Mouse (Mus musculus) right cerebral cortex, adult 2 months (tissue): Measurements from ENCODE around the gene Fnbp1.

Experiments
- DNase-seq, 2 experiments: peaks; one replicate each; pipeline ENCODE4 v3.0.0; 2021 to 2022; ENCODE audit warnings: low spot score in 2 of 2

Fnbp1 gene

DNA sequence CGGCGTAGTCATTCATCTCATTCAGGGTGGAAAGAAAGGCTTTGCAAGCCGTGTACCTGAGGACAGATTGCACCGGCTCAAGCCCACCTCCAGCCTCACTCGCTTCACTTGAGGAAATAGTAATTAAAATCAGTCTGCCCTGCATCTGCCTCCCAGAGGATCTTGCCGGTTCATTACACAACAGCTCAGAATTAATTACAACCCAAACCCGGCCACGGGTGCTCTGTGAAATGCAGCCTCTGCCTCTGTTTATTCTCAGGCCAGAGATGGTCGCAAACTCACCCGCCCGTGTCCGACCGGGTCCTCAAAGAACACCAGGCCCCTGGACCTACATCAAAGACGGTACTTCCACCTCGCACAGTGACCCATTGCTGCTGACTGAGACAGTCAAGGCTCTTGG, 45.7 kb downstream of the Fnbp1 start:
- no peak for DNase-seq

DNA sequence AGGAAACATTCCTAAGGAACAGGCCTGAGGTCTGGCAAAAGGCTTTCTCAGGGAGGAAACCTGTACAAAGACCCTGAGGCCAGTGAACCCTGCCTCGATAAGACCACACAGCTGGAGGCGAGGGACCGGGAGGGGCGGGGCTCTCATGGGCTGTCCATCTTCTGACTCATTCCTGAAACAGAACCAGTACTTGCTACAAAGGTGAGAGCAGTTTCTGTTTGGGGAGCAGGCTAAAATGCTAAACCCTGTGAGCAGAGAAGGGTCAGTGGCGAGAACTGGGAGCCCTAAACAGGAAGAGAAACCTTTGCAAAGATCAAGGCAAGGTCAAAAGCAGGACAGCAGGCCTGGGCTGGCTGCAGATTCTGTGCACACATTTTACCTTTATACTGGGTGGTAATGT, 47.2 kb downstream of the Fnbp1 start:
- DNase-seq = no peak

DNA sequence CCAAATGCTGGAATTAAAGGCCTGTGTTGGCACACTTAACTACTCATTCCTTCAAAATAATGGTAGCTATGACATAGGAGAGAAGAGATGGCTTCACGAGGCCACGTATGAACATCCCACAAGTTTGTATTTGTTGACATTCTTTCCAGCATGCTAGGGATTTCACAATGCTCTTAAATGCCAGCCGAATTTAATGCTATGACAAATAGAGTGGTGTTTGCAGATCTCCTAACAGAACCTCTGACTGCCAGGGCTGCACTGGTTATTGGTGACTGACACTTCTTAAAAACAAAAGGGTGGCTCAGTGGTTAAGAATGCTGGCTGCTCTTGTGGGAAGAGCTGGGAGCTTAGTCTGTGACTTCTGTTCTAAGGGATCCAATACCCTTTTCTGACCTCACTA, 48.9 kb downstream of the Fnbp1 start:
- no peak for DNase-seq

DNA sequence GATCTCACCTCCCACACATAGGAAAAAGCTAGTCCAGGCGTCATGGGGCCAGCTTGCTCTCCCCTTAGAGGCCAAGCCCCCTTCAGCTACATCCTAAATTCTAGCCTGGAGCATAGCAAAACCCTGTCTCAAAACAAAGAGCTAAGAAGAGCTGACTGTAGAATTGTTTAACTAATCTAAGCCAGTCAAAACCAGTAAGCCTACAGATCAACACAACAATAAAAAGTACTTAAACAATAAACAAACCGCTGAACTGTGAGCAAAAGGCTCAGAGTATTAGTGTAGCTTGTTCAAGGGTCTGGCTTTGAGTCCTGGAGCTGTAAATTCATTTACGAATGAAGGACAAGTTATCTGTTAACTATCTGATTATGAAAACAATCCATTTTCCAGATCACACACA, 50.6 kb downstream of the Fnbp1 start:
- DNase-seq = no peak

DNA sequence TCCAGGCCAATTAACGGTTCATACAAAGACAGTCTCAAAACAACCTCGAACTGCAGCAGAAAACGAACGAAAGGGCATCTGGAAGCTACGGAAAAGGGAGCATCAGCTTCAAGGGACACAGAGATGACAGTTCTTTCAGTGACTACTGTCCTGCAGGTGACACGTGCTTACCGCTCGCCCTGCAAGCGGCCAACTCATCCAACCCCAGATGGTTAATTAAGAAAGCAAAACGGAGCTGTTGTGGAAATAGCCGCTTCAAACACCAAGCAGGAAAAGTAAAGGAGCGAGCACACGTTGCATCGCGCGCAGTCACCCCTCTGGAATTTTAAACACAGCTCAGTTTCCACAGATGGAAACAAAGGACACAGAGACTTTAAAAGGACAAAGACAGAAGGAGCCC, 52.2 kb downstream of the Fnbp1 start:
- no peak for DNase-seq

DNA sequence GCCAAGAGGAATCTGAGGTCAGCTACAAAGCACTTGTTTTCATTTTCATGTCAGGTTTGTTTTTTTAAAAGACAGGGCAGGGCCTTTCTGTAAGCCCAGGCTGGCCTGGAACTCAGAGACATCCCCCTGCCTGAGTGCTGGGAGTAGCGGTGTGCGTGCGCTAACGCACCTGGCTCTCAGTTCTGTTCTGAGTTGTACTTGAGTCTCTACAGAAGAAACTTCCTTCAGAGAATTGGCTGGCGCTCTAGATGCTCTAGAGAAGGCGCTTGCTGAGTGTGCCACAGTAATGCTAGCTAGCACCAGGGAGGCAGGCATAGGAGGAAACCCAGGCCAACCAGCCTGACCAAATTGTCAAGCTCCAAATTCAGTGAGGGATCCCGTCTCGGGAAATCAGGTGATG, 52.9 kb downstream of the Fnbp1 start:
- DNase-seq = no peak

DNA sequence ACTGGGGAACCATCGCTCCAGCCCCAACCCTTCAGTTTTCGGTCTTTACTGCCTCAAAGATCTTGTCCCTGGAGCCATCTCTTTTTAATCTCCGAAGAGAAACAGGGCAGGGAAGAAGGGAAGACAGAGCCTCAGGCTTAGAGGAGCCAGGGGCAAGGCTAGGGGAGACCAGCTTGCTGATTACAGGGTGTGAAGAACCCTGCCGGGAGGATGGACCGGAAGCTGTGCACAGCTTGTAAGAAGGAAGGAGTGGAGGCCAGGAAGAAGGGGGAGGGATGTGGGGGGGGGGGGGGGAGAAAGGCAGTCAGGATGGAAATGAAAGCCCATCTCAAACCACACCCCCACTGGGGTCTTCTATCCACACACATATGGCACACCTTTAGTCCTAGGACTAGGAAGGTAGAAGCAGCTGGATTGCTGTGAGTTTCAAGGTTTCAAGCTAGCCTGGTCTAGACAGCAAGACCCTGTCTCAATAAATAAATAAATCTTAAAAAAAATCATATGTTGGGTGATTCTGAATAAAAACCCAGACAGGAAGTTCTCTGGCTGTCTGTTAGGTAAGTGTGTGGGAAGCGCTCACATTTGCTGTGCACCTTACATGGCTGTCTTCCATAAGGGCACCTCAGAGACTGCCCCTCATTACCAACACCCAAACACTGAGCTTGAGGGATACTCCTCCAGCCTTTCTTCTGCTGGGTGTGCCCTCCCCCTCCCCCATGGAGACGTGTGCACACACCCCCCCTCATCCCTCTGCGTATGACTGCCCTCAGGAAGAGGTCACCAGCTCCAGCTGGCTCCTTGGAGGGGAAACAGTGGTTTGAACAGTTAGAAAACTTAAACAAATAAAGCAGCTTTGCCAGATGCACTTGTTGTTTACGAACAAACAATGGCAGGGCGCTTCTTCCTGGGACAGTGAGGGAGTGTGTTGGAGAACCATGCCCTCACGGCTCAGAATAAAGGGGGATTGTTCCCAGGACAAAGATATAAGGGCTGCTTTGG, 53.8 kb downstream of the Fnbp1 start:
- no peak for DNase-seq

DNA sequence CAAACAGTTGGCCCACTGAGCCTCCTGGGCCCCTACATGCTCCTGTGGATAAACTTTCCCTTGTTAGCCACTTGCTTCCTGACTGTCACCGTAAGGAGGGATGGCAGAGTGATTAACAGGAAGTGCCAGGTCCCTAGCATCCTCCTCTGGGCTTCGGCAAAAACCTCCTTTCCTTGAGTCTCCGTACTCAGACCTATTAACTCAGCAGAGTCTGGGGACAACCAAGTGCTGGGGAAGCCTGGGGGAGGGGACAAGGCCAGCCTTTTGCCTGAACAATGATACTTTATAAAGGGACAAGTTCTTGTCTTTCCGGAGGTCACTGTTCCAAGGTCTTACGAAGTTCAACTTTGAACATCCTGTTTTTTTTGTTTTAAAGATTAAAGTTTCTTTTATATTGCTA, 54.7 kb downstream of the Fnbp1 start:
- no peak for DNase-seq

DNA sequence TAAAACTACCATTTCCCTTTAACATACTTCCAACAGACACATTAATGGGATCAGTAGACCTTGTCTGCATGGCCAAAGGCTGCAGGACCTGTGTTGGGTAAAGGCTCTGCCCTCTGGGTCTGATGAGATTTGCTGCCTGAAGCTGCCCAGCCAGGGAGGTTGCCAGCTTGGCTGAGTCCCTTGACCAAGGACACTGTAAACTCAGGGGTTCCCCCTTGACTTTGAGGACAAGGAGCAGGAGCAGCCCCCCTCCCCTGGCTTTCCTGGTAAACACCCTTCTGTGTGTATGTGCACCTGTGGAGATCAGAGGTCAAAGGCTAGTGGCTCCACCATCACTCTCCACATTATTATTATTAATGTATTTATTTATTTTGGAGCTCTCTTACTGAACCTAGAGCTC, 55.3 kb downstream of the Fnbp1 start:
- no peak for DNase-seq

DNA sequence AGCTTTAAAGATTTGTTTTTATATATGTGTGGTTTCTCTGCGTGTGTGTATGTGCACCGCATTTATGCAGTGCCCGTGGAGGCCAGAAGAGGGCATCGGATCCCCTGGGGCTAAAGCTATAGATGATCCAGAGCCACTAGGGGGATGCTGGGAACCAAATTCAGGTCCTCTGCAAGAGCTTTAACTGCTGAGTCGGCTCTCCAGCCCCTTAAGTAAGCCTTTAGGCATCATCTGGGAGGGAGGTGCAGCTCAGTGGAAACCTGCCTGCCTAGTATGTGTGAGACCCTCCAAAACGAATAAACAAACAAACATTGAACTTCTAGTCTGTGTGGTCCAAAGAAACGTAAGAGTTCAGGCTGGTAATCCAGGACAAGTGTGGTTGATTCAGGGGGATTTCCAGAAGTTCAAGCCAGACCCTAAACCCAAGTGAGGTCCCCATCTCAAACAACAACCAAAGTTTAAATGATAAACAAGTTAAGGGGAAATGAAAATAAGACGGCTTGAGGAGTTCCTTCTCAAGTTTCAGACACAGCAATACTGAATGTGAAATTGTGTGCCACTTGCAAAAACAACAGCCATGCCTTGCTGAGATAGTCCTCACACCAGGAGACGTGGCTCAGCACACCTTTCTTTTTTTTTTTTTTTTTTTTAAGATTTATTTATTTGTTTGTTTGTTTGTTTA, 57.5 kb downstream of the Fnbp1 start:
- no peak for DNase-seq

DNA sequence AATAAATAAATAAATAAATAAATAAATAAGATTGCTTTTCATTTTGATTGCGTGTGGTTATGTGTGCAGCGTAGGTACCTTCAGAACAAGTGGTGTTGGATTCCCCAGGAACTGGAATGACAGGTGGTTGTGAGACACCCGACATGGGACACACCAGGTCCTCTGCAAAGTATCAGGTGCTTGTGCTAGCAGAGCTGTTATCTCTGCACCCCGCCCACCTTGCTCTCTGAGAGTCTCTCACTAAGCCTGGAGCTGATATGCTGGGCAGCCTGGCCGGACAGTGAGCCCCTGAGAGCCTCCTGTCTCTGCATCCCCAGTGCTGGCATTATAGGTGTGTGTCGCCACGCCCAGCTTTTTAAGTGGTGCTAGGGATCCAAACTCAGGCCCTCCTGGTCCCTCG, 58.4 kb downstream of the Fnbp1 start:
- no peak for DNase-seq

DNA sequence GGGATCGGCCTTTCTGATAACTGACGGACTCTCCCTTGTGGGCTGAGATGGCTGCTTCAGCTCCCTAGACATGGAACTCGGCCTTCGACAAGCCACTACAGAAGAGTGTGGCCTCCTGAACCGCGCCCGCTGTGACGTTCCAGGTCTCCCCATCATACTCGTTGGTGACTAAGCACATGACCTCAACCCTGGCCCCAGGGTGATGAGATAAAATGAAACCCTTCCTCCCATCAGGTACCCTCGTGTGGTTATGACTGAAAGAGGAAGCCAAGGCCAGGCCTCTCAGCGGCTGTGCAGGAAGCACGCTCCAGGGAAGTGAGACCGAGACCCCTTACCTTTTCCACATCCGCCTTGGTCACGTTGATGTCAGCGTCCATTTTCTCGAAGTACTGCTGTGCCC, 59.2 kb downstream of the Fnbp1 start:
- DNase-seq = no peak

DNA sequence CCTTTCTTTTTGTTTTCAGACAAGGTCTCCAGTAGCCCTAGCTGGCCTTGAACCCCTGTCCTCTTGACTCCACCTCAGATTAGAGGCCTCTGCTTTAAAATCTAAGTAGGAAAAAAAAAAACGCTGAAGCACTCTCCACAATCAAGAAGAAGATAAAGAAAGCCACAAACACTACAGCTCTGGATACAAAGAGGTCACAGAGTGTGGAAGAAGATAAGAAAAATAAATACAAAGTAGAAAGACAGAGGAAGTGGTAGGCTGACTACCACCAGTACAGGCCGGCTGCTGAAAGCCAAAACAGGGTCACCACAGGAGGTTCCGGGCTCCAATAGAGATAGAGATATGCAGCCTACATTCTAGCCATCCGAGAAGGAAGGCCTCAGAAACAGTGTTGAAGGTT, 60.5 kb downstream of the Fnbp1 start:
- DNase-seq = no peak

DNA sequence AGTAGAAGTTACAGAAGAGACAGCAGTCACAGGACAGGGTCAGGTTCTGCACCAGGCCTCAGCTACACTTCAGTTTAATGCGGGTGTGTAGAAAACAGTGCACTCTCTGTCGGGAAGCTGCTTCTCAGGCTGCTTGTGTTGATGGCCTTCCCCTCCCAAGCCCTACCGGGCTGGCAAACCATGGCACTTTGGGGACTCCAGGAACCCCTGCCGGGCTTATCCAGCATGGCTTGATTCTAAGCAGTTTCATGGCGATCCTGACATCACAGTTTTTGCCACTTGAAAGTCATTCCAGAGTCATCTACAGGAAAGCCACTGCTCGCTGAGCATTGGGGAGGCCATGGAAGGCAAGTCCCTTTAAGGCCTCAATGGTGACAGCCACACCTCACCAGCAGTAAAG, 62.7 kb downstream of the Fnbp1 start:
- DNase-seq = no peak

DNA sequence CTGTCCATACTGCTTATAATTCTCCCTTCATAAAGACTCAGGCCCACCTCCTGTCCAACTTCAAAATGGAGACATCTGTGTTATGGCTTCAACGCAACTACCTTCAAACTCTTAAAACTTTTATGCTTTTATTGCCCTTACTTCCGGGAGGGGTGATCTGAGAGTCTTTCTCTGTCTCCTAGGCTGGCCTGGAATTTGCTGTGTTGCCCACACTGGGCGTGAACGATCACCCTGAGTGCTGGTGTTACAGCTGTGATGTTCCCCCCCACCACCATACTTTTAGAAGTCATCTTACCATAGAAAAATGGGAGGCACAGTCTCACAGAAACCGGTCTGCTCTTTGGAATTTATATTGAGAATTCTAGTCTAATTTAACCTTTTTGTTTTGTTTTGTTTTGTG, 64.2 kb downstream of the Fnbp1 start:
- no peak for DNase-seq

DNA sequence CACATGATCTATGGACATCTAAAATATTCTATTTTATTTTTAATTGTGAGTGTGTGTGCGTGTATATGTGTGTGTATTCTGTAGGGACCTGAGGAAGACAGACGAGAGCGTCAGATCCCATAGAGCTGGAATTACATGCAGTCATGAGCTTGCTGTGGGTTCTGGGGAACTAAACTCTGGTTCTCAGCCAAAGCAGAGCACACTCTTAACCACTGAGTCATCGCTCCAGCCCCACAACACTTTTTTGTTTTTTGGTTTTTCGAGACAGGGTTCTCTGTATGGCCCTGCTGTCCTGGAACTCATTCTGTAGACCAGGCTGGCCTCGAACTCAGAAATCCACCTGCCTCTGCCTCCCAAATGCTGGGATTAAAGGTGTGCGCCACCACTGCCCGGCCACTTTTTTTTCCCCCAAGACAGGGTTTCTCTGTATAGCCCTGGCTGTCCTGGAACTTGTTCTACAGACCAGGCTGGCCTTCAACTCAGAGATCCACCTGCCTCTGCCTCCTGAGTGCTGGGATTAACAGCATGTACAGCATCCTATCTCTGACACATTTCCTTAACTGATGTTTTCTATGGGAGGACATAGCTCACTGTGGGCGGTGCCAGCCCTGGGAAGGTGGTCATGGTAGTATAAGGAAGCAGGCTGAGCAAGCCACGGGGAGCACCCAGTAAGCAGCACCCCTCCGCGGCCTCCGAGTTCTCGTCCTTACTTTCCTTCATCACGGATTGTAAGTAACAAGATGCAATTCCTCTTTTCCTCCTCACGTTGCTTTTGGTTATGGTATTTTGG, 65.3 kb downstream of the Fnbp1 start:
- no peak for DNase-seq

DNA sequence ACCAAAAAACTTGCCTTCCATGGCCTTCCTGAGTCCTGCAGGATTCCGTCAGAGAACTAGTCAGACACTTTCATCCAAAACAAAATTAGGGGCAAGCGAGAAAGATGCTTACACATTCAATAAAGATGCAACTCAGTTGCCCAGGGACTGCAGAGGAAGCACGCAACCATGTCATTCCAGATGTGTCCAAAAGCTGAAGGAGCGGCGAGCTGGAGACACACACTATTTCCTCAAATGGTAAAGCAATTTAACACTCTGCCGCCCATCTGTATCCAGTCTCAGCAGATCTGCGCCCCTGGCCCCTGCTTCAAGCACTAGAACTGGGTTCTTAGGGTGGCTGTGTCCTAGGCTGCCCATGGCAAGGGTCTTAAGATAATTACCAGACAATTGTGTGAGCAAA, 66.0 kb downstream of the Fnbp1 start:
- DNase-seq = no peak

DNA sequence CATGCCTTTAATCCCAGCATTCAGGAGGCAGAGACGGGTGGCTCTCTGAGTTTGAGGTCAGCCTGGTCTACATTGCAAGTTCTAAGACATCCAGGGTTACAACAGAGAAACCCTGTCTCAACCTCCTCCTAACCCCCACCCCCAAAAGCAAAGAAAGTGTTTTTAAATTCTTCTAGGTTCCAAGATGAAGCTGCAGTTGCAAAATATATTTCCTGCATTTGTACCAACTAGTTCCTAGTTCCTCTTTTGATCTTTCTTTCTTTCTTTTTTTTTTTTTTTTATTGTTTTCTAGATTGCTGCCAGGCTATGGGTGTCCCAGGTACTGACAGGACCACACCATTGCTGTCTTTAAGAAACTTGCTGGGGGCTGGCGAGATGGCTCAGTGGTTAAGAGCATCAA, 66.6 kb downstream of the Fnbp1 start:
- no peak for DNase-seq

DNA sequence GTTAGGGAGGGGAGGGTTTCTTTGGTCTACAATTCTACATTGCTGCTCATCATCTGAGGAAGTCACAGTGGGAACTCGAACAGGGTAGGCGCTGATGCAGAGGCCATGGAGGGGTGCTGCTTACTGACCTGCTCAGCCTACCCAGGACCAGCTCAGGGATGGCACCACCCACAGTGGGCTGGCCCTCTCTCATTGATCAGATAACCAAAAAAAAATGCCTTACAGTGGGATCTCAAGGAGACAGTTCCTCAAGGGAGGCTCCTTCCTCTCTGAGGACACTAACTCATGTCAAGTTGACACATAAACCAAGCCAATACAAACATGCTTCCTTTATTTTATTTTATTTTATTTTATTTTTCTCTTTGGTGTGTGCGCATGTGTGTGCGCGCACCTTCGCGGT, 72.3 kb downstream of the Fnbp1 start:
- no peak for DNase-seq

DNA sequence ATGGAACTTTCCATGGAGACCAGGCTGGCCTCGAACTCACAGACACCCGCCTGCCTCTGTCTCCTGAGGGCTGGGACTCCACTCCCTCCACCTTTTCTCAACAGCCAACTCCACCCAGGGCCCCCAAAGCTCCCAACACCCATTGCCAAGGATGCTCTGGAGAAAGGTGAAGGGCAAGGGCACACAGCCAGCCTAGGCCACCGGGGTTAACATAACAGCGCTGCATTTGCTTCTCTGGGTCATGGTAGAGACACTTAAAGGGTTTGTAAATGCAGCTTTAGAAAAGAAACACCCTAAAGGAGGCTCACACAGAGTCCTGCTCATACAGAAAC, 72.7 kb downstream of the Fnbp1 start:
- no peak for DNase-seq

DNA sequence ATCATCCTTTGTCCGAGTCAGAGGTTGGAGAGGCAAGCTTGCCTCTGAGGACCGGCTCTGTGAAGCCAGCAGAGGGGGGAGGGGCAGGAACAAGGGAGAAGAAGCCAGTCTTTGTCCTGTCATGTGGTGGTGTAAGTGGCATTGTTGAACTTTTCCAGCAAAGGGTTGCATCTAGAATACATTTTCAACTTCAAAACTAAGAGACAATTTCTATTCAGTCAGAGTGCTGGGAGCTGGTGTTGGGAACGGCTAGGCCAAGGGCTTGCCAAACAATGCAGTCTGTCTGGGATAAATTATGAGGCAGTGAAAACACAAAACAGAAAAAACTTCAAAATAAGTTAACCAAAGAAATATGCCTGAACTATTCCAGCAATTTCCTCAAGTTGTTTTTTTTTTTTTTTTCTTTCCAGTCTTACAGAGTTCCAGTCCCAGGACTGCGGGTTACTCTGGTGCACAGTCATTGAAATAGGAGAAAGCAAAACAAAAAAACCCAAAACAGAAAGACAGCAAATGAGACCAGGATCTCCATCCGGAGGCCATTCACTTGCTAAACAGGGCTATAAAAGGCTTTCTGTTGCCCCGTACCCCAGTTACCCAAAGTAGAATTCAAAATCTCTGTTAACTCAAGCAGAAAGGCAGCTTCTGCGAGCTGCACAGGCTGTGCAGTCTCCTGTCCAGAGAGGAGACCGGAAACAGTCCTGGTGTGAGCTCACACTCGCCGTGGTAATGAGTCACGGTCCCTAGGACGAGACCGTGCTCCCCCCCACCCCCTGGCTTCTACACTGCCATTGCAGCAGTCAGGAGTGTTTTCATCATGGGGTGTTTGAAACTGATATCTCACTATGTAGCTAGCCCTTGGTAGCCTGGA, 73.3 kb downstream of the Fnbp1 start:
- DNase-seq = peak; percentile 48 to 59
